ENCODE assay signal across 12 mouse cellular contexts in the genomic region with DNA sequence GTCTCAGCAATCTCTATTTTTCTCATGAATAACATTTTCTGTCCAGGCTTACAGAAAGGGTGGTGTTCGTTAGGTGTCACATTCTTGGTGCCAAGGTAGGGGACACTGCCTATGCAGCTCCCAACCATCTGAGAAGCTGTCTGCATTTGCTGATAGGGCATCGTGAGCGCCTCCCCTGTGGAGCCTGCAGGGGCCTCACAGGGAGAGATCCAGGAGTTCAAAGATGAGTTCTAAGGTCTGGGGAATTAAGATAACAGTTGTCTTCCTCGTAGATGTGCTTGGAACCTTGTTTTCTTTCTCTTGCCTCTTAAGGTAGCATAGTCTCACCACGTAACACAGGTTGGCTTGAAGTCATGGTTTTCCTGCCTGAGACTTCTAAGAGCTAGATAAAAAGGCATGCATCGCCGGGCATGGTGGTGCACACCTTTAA. TPM values are rescaled to one million over a fixed set of nuclear protein-coding genes. Genes with fewer than 3 reads are reported as not detected.
DNase-seq lines count a peak whose midpoint lies in the region; ATAC-seq and TF ChIP-seq lines count a peak whose summit lies in the region.
"Had no signal": no experiment of that assay in that cellular context is flagged by ENCODE, and none has a peak within 500 bp of the region (broad histone marks: within the 10 kb centered on the region; RNA-seq: fewer than 3 reads in every experiment).

No protein-coding gene starts in this region.

- no peak for DNase-seq in embryonic facial prominence, embryonic 11.5 days (ENCODE audit: low spot score)
- DNase-seq in embryonic facial prominence, embryonic 10.5 days (ENCODE audit: low spot score), result no peak
- no peak for DNase-seq in lung, postnatal 0 days (ENCODE audit: low spot score)
- no peak for DNase-seq in lung, postnatal 10 days
- peak; percentile 93 for DNase-seq in liver, embryonic 13.5 days
- no peak for DNase-seq in layer of hippocampus, postnatal 14 days (ENCODE audit: low spot score in 2 of 2)
- DNase-seq: right cerebral cortex, postnatal 4 days had no signal

- TF ChIP-seq CTCF in lung, postnatal 0 days (IDR thresholded peaks at IDR 0.05), result no peak

- H3K9me3 ChIP-seq in embryonic facial prominence, embryonic 11.5 days (replicated peaks; ENCODE audit: control insufficient read depth, low read length), result no peaks in the 10 kb centered on the region
- no peaks in the 10 kb centered on the region for H3K9me3 ChIP-seq in embryonic facial prominence, embryonic 10.5 days
- no peaks in the 10 kb centered on the region for H3K9me3 ChIP-seq in lung, postnatal 0 days (ENCODE audit: low read length)
- H3K9me3 ChIP-seq in liver, embryonic 13.5 days (replicated peaks), result no peaks in the 10 kb centered on the region
- no peaks in the 10 kb centered on the region for H3K9me3 ChIP-seq in stomach, embryonic 15.5 days
- H3K9me3 ChIP-seq: limb, embryonic 12.5 days had no signal

- no peak overlapping the region for H3K27ac ChIP-seq in embryonic facial prominence, embryonic 11.5 days (replicated peaks; ENCODE audit: low read depth, low read length)
- H3K27ac ChIP-seq in embryonic facial prominence, embryonic 10.5 days (replicated peaks), result no peak overlapping the region
- H3K27ac ChIP-seq in lung, postnatal 0 days (ENCODE audit: low read length), result peak overlapping the region; percentile 39; the same call in 1 of the 2 replicates
- H3K27ac ChIP-seq in liver, embryonic 13.5 days, result peak overlapping the region; percentile 100
- H3K27ac ChIP-seq in stomach, embryonic 15.5 days, result 0 out of 2 replicates have a peak overlapping the region, but pooled peaks have one; percentile 28
- H3K27ac ChIP-seq: limb, embryonic 12.5 days had no signal

- no peak for TF ChIP-seq EP300 in lung, postnatal 0 days (IDR thresholded peaks at IDR 0.05)

- peaks cover 2% of the 10 kb centered on the region; the same call in 1 of the 2 replicates for H3K4me1 ChIP-seq in embryonic facial prominence, embryonic 11.5 days (ENCODE audit: control insufficient read depth, insufficient read depth, low read length)
- H3K4me1 ChIP-seq in embryonic facial prominence, embryonic 10.5 days, result peaks cover 27% of the 10 kb centered on the region
- peaks cover 3% of the 10 kb centered on the region; the same call in 1 of the 2 replicates for H3K4me1 ChIP-seq in lung, postnatal 0 days (ENCODE audit: insufficient read depth, low read depth, low read length)
- peaks cover 91% of the 10 kb centered on the region for H3K4me1 ChIP-seq in liver, embryonic 13.5 days (replicated peaks)
- no peaks in the 10 kb centered on the region for H3K4me1 ChIP-seq in stomach, embryonic 15.5 days

- H3K9ac ChIP-seq in embryonic facial prominence, embryonic 11.5 days (replicated peaks; ENCODE audit: low read length), result no peak overlapping the region
- H3K9ac ChIP-seq in lung, postnatal 0 days (replicated peaks; ENCODE audit: low read depth), result no peak overlapping the region
- peak overlapping the region; percentile 74 for H3K9ac ChIP-seq in liver, embryonic 13.5 days
- H3K9ac ChIP-seq in stomach, embryonic 15.5 days, result no peak overlapping the region
- H3K9ac ChIP-seq: limb, embryonic 12.5 days had no signal

- WGBS in embryonic facial prominence, embryonic 11.5 days, result 83% methylated on average over 7 of the region's 7 CpGs
- 83% methylated on average over 7 of the region's 7 CpGs for WGBS in embryonic facial prominence, embryonic 10.5 days
- 56% methylated on average over 7 of the region's 7 CpGs for WGBS in lung, postnatal 0 days
- 18% methylated on average over 7 of the region's 7 CpGs for WGBS in liver, embryonic 13.5 days (ENCODE audit: insufficient replicate concordance)
- WGBS in stomach, embryonic 15.5 days, result 65% methylated on average over 7 of the region's 7 CpGs

- no peaks in the 10 kb centered on the region for H3K36me3 ChIP-seq in embryonic facial prominence, embryonic 11.5 days (replicated peaks; ENCODE audit: control insufficient read depth, insufficient read depth, low read depth, low read length)
- H3K36me3 ChIP-seq in embryonic facial prominence, embryonic 10.5 days (replicated peaks), result no peaks in the 10 kb centered on the region
- no peaks in the 10 kb centered on the region for H3K36me3 ChIP-seq in lung, postnatal 0 days (ENCODE audit: insufficient read depth, low read length)
- H3K36me3 ChIP-seq in liver, embryonic 13.5 days, result no peaks in the 10 kb centered on the region
- no peaks in the 10 kb centered on the region for H3K36me3 ChIP-seq in stomach, embryonic 15.5 days
- H3K36me3 ChIP-seq: limb, embryonic 12.5 days had no signal

- no peak overlapping the region for H3K4me3 ChIP-seq in embryonic facial prominence, embryonic 11.5 days (ENCODE audit: low read depth, low read length)
- no peak overlapping the region for H3K4me3 ChIP-seq in embryonic facial prominence, embryonic 10.5 days
- H3K4me3 ChIP-seq in lung, postnatal 0 days (ENCODE audit: low read depth, low read length), result no peak overlapping the region
- no peak overlapping the region for H3K4me3 ChIP-seq in liver, embryonic 13.5 days (replicated peaks)
- H3K4me3 ChIP-seq in stomach, embryonic 15.5 days (replicated peaks), result no peak overlapping the region
- H3K4me3 ChIP-seq: limb, embryonic 12.5 days had no signal

- no peaks in the 10 kb centered on the region for H3K27me3 ChIP-seq in embryonic facial prominence, embryonic 11.5 days (ENCODE audit: control insufficient read depth, insufficient read depth, low read length)
- H3K27me3 ChIP-seq in embryonic facial prominence, embryonic 10.5 days (replicated peaks; ENCODE audit: low read depth, poor library complexity, severe bottlenecking), result no peaks in the 10 kb centered on the region
- no peaks in the 10 kb centered on the region for H3K27me3 ChIP-seq in lung, postnatal 0 days (replicated peaks; ENCODE audit: insufficient read depth, low read length)
- no peaks in the 10 kb centered on the region for H3K27me3 ChIP-seq in liver, embryonic 13.5 days
- H3K27me3 ChIP-seq in stomach, embryonic 15.5 days (replicated peaks), result no peaks in the 10 kb centered on the region
- H3K27me3 ChIP-seq: limb, embryonic 12.5 days had no signal

- no peak overlapping the region for H3K4me2 ChIP-seq in embryonic facial prominence, embryonic 11.5 days (ENCODE audit: low read depth, low read length)
- no peak overlapping the region for H3K4me2 ChIP-seq in lung, postnatal 0 days (replicated peaks; ENCODE audit: low read depth, low read length)
- H3K4me2 ChIP-seq in liver, embryonic 13.5 days, result peak overlapping the region; percentile 71
- H3K4me2 ChIP-seq in stomach, embryonic 15.5 days, result no peak overlapping the region
- H3K4me2 ChIP-seq: limb, embryonic 12.5 days had no signal

- 0 out of 2 replicates have a peak, but pooled peaks have one; percentile 44 for ATAC-seq in embryonic facial prominence, embryonic 11.5 days (replicated peaks; ENCODE audit: insufficient number of reproducible peaks, low FRiP score, low TSS enrichment, low read depth)
- peak; percentile 61 for ATAC-seq in lung, postnatal 0 days
- ATAC-seq in liver, embryonic 13.5 days (ENCODE audit: low read depth), result peak; percentile 98
- peak; percentile 97 for ATAC-seq in stomach, embryonic 15.5 days (ENCODE audit: insufficient read depth, low FRiP score, low read depth)
- no peak for ATAC-seq in monocyte, adult 5-6 weeks (replicated peaks; ENCODE audit: insufficient number of reproducible peaks, low FRiP score, low TSS enrichment, poor library complexity, severe bottlenecking)

RNA-seq across cellular contexts. Expression of a gene that starts 35.9 kb away (rescaled TPM):
- 9.8 and 9.9 TPM in 2 replicates for polyA plus RNA-seq in embryonic facial prominence, embryonic 11.5 days (2014; fragmentation: Nextera tagmentation; extraction: Ambion mirVana)
- polyA plus RNA-seq in embryonic facial prominence, embryonic 10.5 days (2016; fragmentation: Nextera tagmentation; extraction: Ambion mirVana), result 7.8 and 8.9 TPM in 2 replicates
- 90.5 and 106 TPM in 2 replicates for polyA plus RNA-seq in lung, postnatal 0 days (2015; fragmentation: Nextera tagmentation; extraction: Ambion mirVana)
- polyA plus RNA-seq in liver, embryonic 13.5 days (2015; fragmentation: Nextera tagmentation; extraction: Ambion mirVana), result 25.0 and 28.1 TPM in 2 replicates
- polyA plus RNA-seq in stomach, embryonic 15.5 days (2015; fragmentation: Nextera tagmentation; extraction: Ambion mirVana), result 45.5 and 53.4 TPM in 2 replicates
- total RNA-seq in layer of hippocampus, postnatal 14 days (2021), result 10 to 100 TPM in 1 of 2 experiments, 1 to 10 TPM in 1; 7.1 to 10.3 TPM
- 86.7 to 144 TPM (median 102 TPM) in 3 replicates for total RNA-seq in monocyte, adult 5-6 weeks (2017)

RNA-seq across cellular contexts. Expression of a gene that starts 43.2 kb away (rescaled TPM):
- 51.5 and 57.4 TPM in 2 replicates for polyA plus RNA-seq in embryonic facial prominence, embryonic 11.5 days (2014; fragmentation: Nextera tagmentation; extraction: Ambion mirVana)
- polyA plus RNA-seq in embryonic facial prominence, embryonic 10.5 days (2016; fragmentation: Nextera tagmentation; extraction: Ambion mirVana), result 56.9 and 57.6 TPM in 2 replicates
- polyA plus RNA-seq in lung, postnatal 0 days (2015; fragmentation: Nextera tagmentation; extraction: Ambion mirVana), result 40.3 and 44.9 TPM in 2 replicates
- polyA plus RNA-seq in liver, embryonic 13.5 days (2015; fragmentation: Nextera tagmentation; extraction: Ambion mirVana), result 18.0 and 19.1 TPM in 2 replicates
- polyA plus RNA-seq in stomach, embryonic 15.5 days (2015; fragmentation: Nextera tagmentation; extraction: Ambion mirVana), result 48.8 and 49.4 TPM in 2 replicates
- total RNA-seq in layer of hippocampus, postnatal 14 days (2021), result 10 to 100 TPM; 59.9 to 66.3 TPM
- total RNA-seq in monocyte, adult 5-6 weeks (2017), result 91.0 to 131 TPM (median 108 TPM) in 3 replicates

RNA-seq across cellular contexts. Expression of a gene that starts 50.3 kb away (rescaled TPM):
- polyA plus RNA-seq in embryonic facial prominence, embryonic 11.5 days (2014; fragmentation: Nextera tagmentation; extraction: Ambion mirVana), result not detected in 2 replicates
- polyA plus RNA-seq in embryonic facial prominence, embryonic 10.5 days (2016; fragmentation: Nextera tagmentation; extraction: Ambion mirVana), result not detected in 2 replicates
- 0.45 TPM in 1 of 2 replicates, not detected in the other for polyA plus RNA-seq in lung, postnatal 0 days (2015; fragmentation: Nextera tagmentation; extraction: Ambion mirVana)
- not detected in 2 replicates for polyA plus RNA-seq in liver, embryonic 13.5 days (2015; fragmentation: Nextera tagmentation; extraction: Ambion mirVana)
- not detected in 2 replicates for polyA plus RNA-seq in stomach, embryonic 15.5 days (2015; fragmentation: Nextera tagmentation; extraction: Ambion mirVana)
- total RNA-seq in layer of hippocampus, postnatal 14 days (2021), result not detected
- not detected in 3 replicates for total RNA-seq in monocyte, adult 5-6 weeks (2017)
- total RNA-seq: gastrocnemius, postnatal 4 days had no signal
- polyA plus RNA-seq: embryonic facial prominence, embryonic 14.5 days; limb, embryonic 12.5 days had no signal

Comparison
In these comparisons a context has a peak if more than half of its experiments do, and no peak if none do; other contexts are left out.
1. H3K27ac ChIP-seq: peak in lung, postnatal 0 days (single experiment), liver, embryonic 13.5 days (single experiment) and stomach, embryonic 15.5 days (single experiment); none in embryonic facial prominence, embryonic 11.5 days (single experiment) and embryonic facial prominence, embryonic 10.5 days (single experiment).